Mouse (Mus musculus): ENCODE measurements around the gene Bmp8b. TPM values are rescaled to one million over a fixed set of nuclear protein-coding genes. Genes with fewer than 3 reads are reported as not detected.

Bmp8b gene
- 0.30 and 0.41 TPM in 2 replicates for polyA plus RNA-seq (2015; fragmentation: Nextera tagmentation; extraction: Ambion mirVana)

GRCm38 (mm10) chr4:123104651-123105450 lies at the start of gene Bmp8b:
Gene Bmp8b (plus strand): TSS chr4:123105165.
- 4% methylated on average over 74 of the region's 75 CpGs for WGBS
- H3K27me3 ChIP-seq (replicated peaks; ENCODE audit: control insufficient read depth, insufficient read depth, low read length): peaks cover 21% of the 10 kb centered on the region
- peak within 1 kb of the TSS; percentile 66 for H3K4me2 ChIP-seq (replicated peaks; ENCODE audit: low read depth)
- 0 out of 2 replicates have a peak, but pooled peaks cover 3% of the 10 kb centered on the region for H3K4me1 ChIP-seq (replicated peaks; ENCODE audit: control insufficient read depth, insufficient read depth, low read length)
- no peak within 1 kb of the TSS for H3K27ac ChIP-seq (ENCODE audit: low read depth, low read length)
- peak within 1 kb of the TSS; percentile 29 for H3K4me3 ChIP-seq (ENCODE audit: low read depth, low read length)
- TF ChIP-seq CTCF (IDR thresholded peaks at IDR 0.05; ENCODE audit: low read depth): no peak
- no peak within 1 kb of the TSS for H3K9ac ChIP-seq (ENCODE audit: low read depth, low read length)
- no peaks in the 10 kb centered on the region for H3K9me3 ChIP-seq (ENCODE audit: control insufficient read depth)
- peak; percentile 79 for ATAC-seq
- H3K36me3 ChIP-seq (ENCODE audit: control insufficient read depth, insufficient read depth): no peaks in the 10 kb centered on the region

- Histone ChIP-seq H3K4me1 (replicated peaks; ENCODE audit: control insufficient read depth, insufficient read depth, low read length) (peaks cover 1% of the 10 kb centered on the region; the same call in 1 of the 2 replicates), H3K9ac (ENCODE audit: low read depth, low read length) (no peak overlapping the region), H3K27ac (ENCODE audit: low read depth, low read length) (no peak overlapping the region), H3K27me3 (replicated peaks; ENCODE audit: control insufficient read depth, insufficient read depth, low read length) (no peaks in the 10 kb centered on the region), H3K36me3 (ENCODE audit: control insufficient read depth, insufficient read depth) (peaks cover 39% of the 10 kb centered on the region), H3K9me3 (ENCODE audit: control insufficient read depth) (no peaks in the 10 kb centered on the region), H3K4me3 (ENCODE audit: low read depth, low read length) (no peak overlapping the region), H3K4me2 (replicated peaks; ENCODE audit: low read depth) (no peak overlapping the region)
- no peak for ATAC-seq
- 61% methylated on average over 3 of the region's 3 CpGs for WGBS
- no peak for TF ChIP-seq CTCF (IDR thresholded peaks at IDR 0.05; ENCODE audit: low read depth)
Measured at GRCm38 (mm10) chr4:123056560-123057109, 48.3 kb upstream of the Bmp8b start.

- Histone ChIP-seq H3K4me2 (replicated peaks; ENCODE audit: low read depth) (no peak overlapping the region), H3K9me3 (ENCODE audit: control insufficient read depth) (no peaks in the 10 kb centered on the region), H3K4me3 (ENCODE audit: low read depth, low read length) (no peak overlapping the region), H3K27ac (ENCODE audit: low read depth, low read length) (no peak overlapping the region), H3K36me3 (ENCODE audit: control insufficient read depth, insufficient read depth) (peaks cover 27% of the 10 kb centered on the region), H3K4me1 (replicated peaks; ENCODE audit: control insufficient read depth, insufficient read depth, low read length) (no peaks in the 10 kb centered on the region), H3K9ac (ENCODE audit: low read depth, low read length) (no peak overlapping the region), H3K27me3 (replicated peaks; ENCODE audit: control insufficient read depth, insufficient read depth, low read length) (no peaks in the 10 kb centered on the region)
- 34% methylated on average over 1 of the region's 1 CpGs for WGBS
- no peak for ATAC-seq
- TF ChIP-seq CTCF (IDR thresholded peaks at IDR 0.05; ENCODE audit: low read depth): no peak
Measured at GRCm38 (mm10) chr4:123057957-123058356, 47.0 kb upstream of the Bmp8b start.

DNA sequence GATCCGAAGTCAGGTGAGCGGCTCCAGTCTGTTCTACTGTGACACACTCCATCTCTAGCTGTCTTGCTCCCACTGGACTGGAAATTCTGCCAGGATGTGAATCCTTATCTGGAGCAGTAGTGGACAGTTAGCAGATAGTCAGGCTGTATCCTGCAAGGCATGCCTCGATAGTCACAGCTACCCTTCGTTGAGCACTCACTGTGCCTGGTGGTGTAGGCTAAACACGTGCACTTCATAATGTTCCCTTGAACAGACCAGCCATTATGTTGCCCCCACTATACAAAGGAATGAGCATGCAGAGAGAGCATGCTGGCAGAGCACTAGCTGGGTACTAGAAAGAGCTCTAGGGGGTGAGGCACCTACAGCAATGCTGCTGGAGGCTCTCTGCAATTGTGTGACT lies 43.2 kb upstream of the Bmp8b start:
- no peak overlapping the region for H3K9ac ChIP-seq (ENCODE audit: low read depth, low read length)
- TF ChIP-seq CTCF (IDR thresholded peaks at IDR 0.05; ENCODE audit: low read depth): no peak
- H3K4me3 ChIP-seq (ENCODE audit: low read depth, low read length): no peak overlapping the region
- no peaks in the 10 kb centered on the region for H3K9me3 ChIP-seq (ENCODE audit: control insufficient read depth)
- H3K36me3 ChIP-seq (ENCODE audit: control insufficient read depth, insufficient read depth): no peaks in the 10 kb centered on the region
- 76% methylated on average over 5 of the region's 5 CpGs for WGBS
- H3K4me2 ChIP-seq (replicated peaks; ENCODE audit: low read depth): no peak overlapping the region
- H3K27me3 ChIP-seq (replicated peaks; ENCODE audit: control insufficient read depth, insufficient read depth, low read length): no peaks in the 10 kb centered on the region
- H3K27ac ChIP-seq (ENCODE audit: low read depth, low read length): no peak overlapping the region
- no peak for ATAC-seq
- H3K4me1 ChIP-seq (replicated peaks; ENCODE audit: control insufficient read depth, insufficient read depth, low read length): no peaks in the 10 kb centered on the region

DNA sequence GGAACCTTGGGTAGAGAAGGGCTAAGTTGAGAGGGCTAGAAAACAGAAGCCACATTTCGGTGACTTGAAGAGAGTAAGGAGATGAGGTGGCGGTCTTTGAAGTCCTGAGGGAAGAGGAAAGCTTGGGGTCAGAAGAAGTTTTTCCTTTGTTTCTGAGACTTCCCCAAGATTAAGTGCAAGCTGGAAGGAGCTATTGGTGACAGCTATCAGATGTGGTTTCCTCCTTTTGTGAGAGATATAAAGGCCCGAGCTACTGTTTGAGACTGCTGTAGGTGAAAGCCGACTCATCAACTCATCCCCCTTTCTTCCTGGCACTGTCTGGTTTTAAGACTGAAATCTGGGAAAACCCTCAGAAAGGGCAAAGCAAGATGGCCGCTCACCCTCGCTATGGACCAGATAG lies 36.3 kb upstream of the Bmp8b start:
- H3K9me3 ChIP-seq (ENCODE audit: control insufficient read depth): no peaks in the 10 kb centered on the region
- no peak overlapping the region for H3K4me3 ChIP-seq (ENCODE audit: low read depth, low read length)
- 83% methylated on average over 6 of the region's 6 CpGs for WGBS
- no peaks in the 10 kb centered on the region for H3K27me3 ChIP-seq (replicated peaks; ENCODE audit: control insufficient read depth, insufficient read depth, low read length)
- H3K9ac ChIP-seq (ENCODE audit: low read depth, low read length): no peak overlapping the region
- no peak overlapping the region for H3K27ac ChIP-seq (ENCODE audit: low read depth, low read length)
- H3K4me2 ChIP-seq (replicated peaks; ENCODE audit: low read depth): no peak overlapping the region
- no peak for TF ChIP-seq CTCF (IDR thresholded peaks at IDR 0.05; ENCODE audit: low read depth)
- no peak for ATAC-seq
- H3K36me3 ChIP-seq (ENCODE audit: control insufficient read depth, insufficient read depth): no peaks in the 10 kb centered on the region
- H3K4me1 ChIP-seq (replicated peaks; ENCODE audit: control insufficient read depth, insufficient read depth, low read length): no peaks in the 10 kb centered on the region

GRCm38 (mm10) chr4:123071266-123071966 lies 33.5 kb upstream of the Bmp8b start:
- no peak overlapping the region for H3K4me3 ChIP-seq (ENCODE audit: low read depth, low read length)
- no peaks in the 10 kb centered on the region for H3K4me1 ChIP-seq (replicated peaks; ENCODE audit: control insufficient read depth, insufficient read depth, low read length)
- no peaks in the 10 kb centered on the region for H3K27me3 ChIP-seq (replicated peaks; ENCODE audit: control insufficient read depth, insufficient read depth, low read length)
- WGBS: 8% methylated on average over 13 of the region's 13 CpGs
- TF ChIP-seq CTCF (IDR thresholded peaks at IDR 0.05; ENCODE audit: low read depth): peak; percentile 72
- H3K27ac ChIP-seq (ENCODE audit: low read depth, low read length): no peak overlapping the region
- no peaks in the 10 kb centered on the region for H3K9me3 ChIP-seq (ENCODE audit: control insufficient read depth)
- H3K4me2 ChIP-seq (replicated peaks; ENCODE audit: low read depth): peak overlapping the region; percentile 57
- H3K9ac ChIP-seq (ENCODE audit: low read depth, low read length): no peak overlapping the region
- no peaks in the 10 kb centered on the region for H3K36me3 ChIP-seq (ENCODE audit: control insufficient read depth, insufficient read depth)
- peak; percentile 71 for ATAC-seq
